Mouse (Mus musculus) G1E (cell line): ENCODE measurements at regions not wholly inside any gene's neighbourhood (a gene's known extent, or its start where the extent isn't known, plus 50 kb on each side); places are given as distances from the start of the nearest gene placed in this dataset.

Source experiments
- CTCF ChIP-seq: IDR thresholded peaks from 2 replicates; pipeline ENCODE4 v1.5.1; 2012; ENCODE audit warnings: low read depth, low read length, inconsistent platforms, mixed read lengths
- GATA1 ChIP-seq: IDR thresholded peaks from 2 replicates; pipeline ENCODE4 v1.6.1; 2012; ENCODE audit warnings: borderline replicate concordance, low read length, inconsistent platforms, mixed read lengths
- POLR2AphosphoS5 ChIP-seq: IDR thresholded peaks from 2 replicates; pipeline ENCODE4 v1.6.1; 2012; ENCODE audit warnings: low read depth, low read length, inconsistent platforms; ENCODE audit not compliant: insufficient replicate concordance
- TAL1 ChIP-seq: conservative IDR thresholded peaks from 2 replicates; pipeline ENCODE4 v1.6.1; 2012; ENCODE audit warnings: low read depth, low read length, inconsistent platforms, mixed read lengths

GRCm38 (mm10) chr19:45301432-45301732 is 62.2 kb upstream of the Btrc start:
- no peak for TF ChIP-seq CTCF
- no peak for TF ChIP-seq TAL1
- TF ChIP-seq GATA1 = no peak
- TF ChIP-seq POLR2AphosphoS5 = no peak
